Mouse (Mus musculus) ES-E14 (cell line): Measurements from ENCODE around the gene Heatr9.

Experiments
- HCFC1 ChIP-seq: IDR thresholded peaks from 2 replicates; pipeline ENCODE4 v1.6.1; 2012; ENCODE audit warnings: low read length, inconsistent platforms, borderline replicate concordance; ENCODE audit not compliant: insufficient read depth
- ZC3H11A ChIP-seq: IDR thresholded peaks from 2 replicates; pipeline ENCODE4 v1.6.1; 2012; ENCODE audit warnings: low read depth, mild to moderate bottlenecking, inconsistent platforms, low read length, borderline replicate concordance
- ZNF384 ChIP-seq: IDR thresholded peaks from 2 replicates; pipeline ENCODE4 v1.6.1; 2012; ENCODE audit warnings: low read depth, low read length, inconsistent platforms

- no peak for TF ChIP-seq ZC3H11A
- TF ChIP-seq ZNF384 = no peak
- TF ChIP-seq HCFC1 = no peak
Measured at GRCm38 (mm10) chr11:83473235-83474016, 48.5 kb downstream of the Heatr9 start.
